Mouse (Mus musculus): ENCODE results near the gene Zbtb40. TPM values are rescaled to one million over a fixed set of nuclear protein-coding genes. Genes with fewer than 3 reads are reported as not detected.

The Zbtb40 gene
- total RNA-seq, 2 experiments from 2014 or later: 7.9 to 14.0 TPM

DNA sequence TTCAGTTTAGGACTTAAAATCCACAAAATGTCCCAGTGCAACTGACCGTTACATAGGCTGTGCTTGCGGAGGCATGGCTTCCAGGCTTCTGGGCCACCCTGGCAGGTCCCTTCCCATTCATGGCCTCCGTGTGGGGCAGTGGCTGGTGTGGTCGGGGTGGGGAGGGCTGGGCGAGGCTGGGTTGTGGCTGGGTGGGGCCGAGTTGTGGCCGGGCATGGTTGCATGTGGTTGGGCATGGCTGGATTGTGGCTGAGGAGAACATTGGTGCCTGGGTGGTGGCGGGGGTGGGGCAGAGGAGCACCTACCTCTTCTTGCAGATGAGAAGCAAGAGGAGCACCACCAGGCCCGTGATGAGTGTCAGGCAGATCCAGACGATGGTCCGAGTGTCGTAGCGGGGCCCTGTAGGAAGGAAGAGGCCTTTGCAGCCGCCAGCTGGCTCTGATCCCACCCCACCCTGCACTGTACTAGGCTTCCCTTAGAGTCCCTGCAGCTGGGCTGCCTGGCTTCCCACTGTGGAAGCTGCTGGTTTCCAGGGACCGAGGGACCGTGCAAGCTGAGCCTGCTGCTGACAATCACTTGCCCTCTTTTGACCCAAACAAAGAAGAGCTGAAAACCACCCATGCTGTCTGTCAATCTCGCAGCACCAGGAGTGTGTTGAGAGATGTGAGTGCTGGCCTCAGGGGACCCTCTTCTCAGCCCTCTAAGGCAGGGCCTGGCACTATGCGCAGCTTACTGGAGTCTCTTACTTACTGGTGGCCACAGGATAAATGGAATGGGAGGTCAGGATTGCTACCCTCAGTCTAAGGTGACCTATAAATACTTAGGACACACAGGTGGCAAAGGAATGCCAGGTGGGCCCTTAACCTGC, 113.6 kb downstream of the Zbtb40 start:
- no peak for DNase-seq

DNA sequence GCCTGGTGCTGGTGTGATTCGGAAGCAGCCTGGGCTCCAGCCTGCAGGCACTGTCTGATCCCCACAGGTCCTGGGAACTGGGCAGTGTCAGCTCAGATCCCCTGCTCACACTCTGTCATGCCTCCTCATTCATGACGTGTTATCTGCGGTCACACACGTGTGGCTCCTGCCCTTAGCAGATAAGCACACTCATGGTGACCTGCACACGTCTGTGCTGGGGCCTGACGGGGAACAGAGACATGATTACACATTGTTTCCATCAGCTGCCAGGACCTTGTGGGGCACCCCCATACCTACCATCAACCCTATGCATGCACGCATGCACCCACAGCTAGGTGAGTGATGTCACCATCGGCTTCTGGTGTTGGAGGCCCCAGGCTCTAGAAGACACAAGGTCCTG, 118.1 kb downstream of the Zbtb40 start:
- no peak for DNase-seq

Other genes with a start within 250 kb of the Zbtb40 start
- 10 to 100 TPM; 18.7 to 19.8 TPM for gene Ephb2, start 212.8 kb downstream of the Zbtb40 start, total RNA-seq (2021)
- gene C1qb, start 162.6 kb downstream of the Zbtb40 start, total RNA-seq (2021): 10 to 100 TPM; 43.5 to 77.2 TPM
- 10 to 100 TPM; 30.6 to 58.1 TPM for gene C1qc, start 155.7 kb downstream of the Zbtb40 start, total RNA-seq (2021)
- 10 to 100 TPM; 44.1 to 72.9 TPM for gene C1qa, start 150.0 kb downstream of the Zbtb40 start, total RNA-seq (2021)
- under 1 TPM; 0.10 to 0.23 TPM for gene Epha8, start 92.0 kb downstream of the Zbtb40 start, total RNA-seq (2021)
- 10 to 100 TPM; 85.4 to 96.6 TPM for gene Wnt4, start 228.7 kb upstream of the Zbtb40 start, total RNA-seq (2021)

All from adrenal gland, postnatal 36 days (tissue).